Mouse (Mus musculus): ENCODE results near the gene Mpg.

Gene Mpg

GRCm38 (mm10) chr11:32231125-32231524 is 4.8 kb downstream of the Mpg start:
- DNase-seq (ENCODE audit: low spot score in 2 of 2), result no peak

GRCm38 (mm10) chr11:32232848-32233247 is 6.5 kb downstream of the Mpg start:
- DNase-seq (ENCODE audit: low spot score in 2 of 2), result no peak

GRCm38 (mm10) chr11:32233895-32234294 is 7.6 kb downstream of the Mpg start:
- DNase-seq (ENCODE audit: low spot score in 2 of 2), result no peak

- no peak for DNase-seq (ENCODE audit: low spot score in 2 of 2)
Measured at GRCm38 (mm10) chr11:32234816-32235485, 8.6 kb downstream of the Mpg start.

- DNase-seq (ENCODE audit: low spot score in 2 of 2), result peak in 1 of 2 experiments; percentile 24
Measured at GRCm38 (mm10) chr11:32235646-32236045, 9.3 kb downstream of the Mpg start.

- no peak for DNase-seq (ENCODE audit: low spot score in 2 of 2)
Measured at GRCm38 (mm10) chr11:32236132-32236531, 9.8 kb downstream of the Mpg start.

- peak; percentile 69 to 87 for DNase-seq (ENCODE audit: low spot score in 2 of 2)
Measured at GRCm38 (mm10) chr11:32236712-32237410, 10.6 kb downstream of the Mpg start.

GRCm38 (mm10) chr11:32237411-32237795 is 11.1 kb downstream of the Mpg start:
- DNase-seq (ENCODE audit: low spot score in 2 of 2), result no peak

- DNase-seq (ENCODE audit: low spot score in 2 of 2), result peak; percentile 83 to 92
Measured at GRCm38 (mm10) chr11:32238093-32238860, 12.0 kb downstream of the Mpg start.

- DNase-seq (ENCODE audit: low spot score in 2 of 2), result no peak
Measured at GRCm38 (mm10) chr11:32241391-32241790, 15.1 kb downstream of the Mpg start.

- no peak for DNase-seq (ENCODE audit: low spot score in 2 of 2)
Measured at GRCm38 (mm10) chr11:32242209-32242608, 15.9 kb downstream of the Mpg start.

GRCm38 (mm10) chr11:32243205-32243955 is 17.1 kb downstream of the Mpg start:
- no peak for DNase-seq (ENCODE audit: low spot score in 2 of 2)

GRCm38 (mm10) chr11:32244064-32244463 is 17.8 kb downstream of the Mpg start:
- DNase-seq (ENCODE audit: low spot score in 2 of 2), result no peak

GRCm38 (mm10) chr11:32244617-32245016 is 18.3 kb downstream of the Mpg start:
- no peak for DNase-seq (ENCODE audit: low spot score in 2 of 2)

GRCm38 (mm10) chr11:32245614-32246013 is 19.3 kb downstream of the Mpg start:
- DNase-seq (ENCODE audit: low spot score in 2 of 2), result peak; percentile 83 to 84

- DNase-seq (ENCODE audit: low spot score in 2 of 2), result peak; percentile 71 to 77
Measured at GRCm38 (mm10) chr11:32247068-32247467, 20.8 kb downstream of the Mpg start.

- no peak for DNase-seq (ENCODE audit: low spot score in 2 of 2)
Measured at GRCm38 (mm10) chr11:32248350-32248749, 22.0 kb downstream of the Mpg start.

GRCm38 (mm10) chr11:32250880-32251763 is 24.8 kb downstream of the Mpg start:
- DNase-seq (ENCODE audit: low spot score in 2 of 2), result peak; percentile 77 to 81

GRCm38 (mm10) chr11:32253121-32253520 is 26.8 kb downstream of the Mpg start:
- no peak for DNase-seq (ENCODE audit: low spot score in 2 of 2)

GRCm38 (mm10) chr11:32256146-32256545 is 29.8 kb downstream of the Mpg start:
- peak in 1 of 2 experiments; percentile 74 for DNase-seq (ENCODE audit: low spot score in 2 of 2)

- DNase-seq (ENCODE audit: low spot score in 2 of 2), result peak in 1 of 2 experiments; percentile 71
Measured at GRCm38 (mm10) chr11:32256566-32256965, 30.3 kb downstream of the Mpg start.

Data from spleen, postnatal 4 days (tissue).